In the genomic region with DNA sequence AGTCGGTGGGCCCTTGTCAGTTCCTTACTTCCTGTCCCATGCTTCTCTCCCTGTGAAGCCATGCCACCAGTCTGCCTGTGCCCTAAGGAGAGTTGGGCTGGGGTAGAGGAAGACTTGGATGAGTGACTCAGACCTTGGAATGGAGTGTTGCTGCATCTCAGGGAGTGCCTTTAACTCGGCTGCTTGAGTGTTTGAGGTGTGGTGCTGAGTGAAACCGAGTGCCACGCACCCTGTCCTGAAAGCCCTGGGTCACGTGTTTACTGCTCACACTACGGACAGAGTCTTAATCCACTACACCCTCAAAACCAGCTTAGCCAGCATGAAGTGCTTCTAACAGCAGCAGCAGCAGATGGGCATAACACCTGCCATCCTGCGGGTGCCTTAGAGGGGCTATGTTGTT, we compare ENCODE assay signal across 25 mouse cellular contexts. TPM values are rescaled to one million over a fixed set of nuclear protein-coding genes. Genes with fewer than 3 reads are reported as not detected.
DNase-seq lines count a peak whose midpoint lies in the region; ATAC-seq lines count a peak whose summit lies in the region.
"Had no signal": no experiment of that assay in that cellular context is flagged by ENCODE, and none has a peak within 500 bp of the region (broad histone marks: within the 10 kb centered on the region; RNA-seq: fewer than 3 reads in every experiment).

No protein-coding gene starts in this region.

- no peaks in the 10 kb centered on the region for H3K9me3 ChIP-seq in intestine, embryonic 15.5 days
- no peaks in the 10 kb centered on the region for H3K9me3 ChIP-seq in intestine, embryonic 16.5 days (ENCODE audit: control insufficient read depth, low read length)
- H3K9me3 ChIP-seq in stomach, embryonic 16.5 days (replicated peaks; ENCODE audit: control insufficient read depth, low read length) = no peaks in the 10 kb centered on the region
- H3K9me3 ChIP-seq: embryonic facial prominence, embryonic 13.5 days; G1E; heart, embryonic 10.5 days; hindbrain, embryonic 13.5 days had no signal

- H3K4me3 ChIP-seq in intestine, embryonic 15.5 days (replicated peaks) = no peak overlapping the region
- H3K4me3 ChIP-seq in intestine, embryonic 16.5 days (ENCODE audit: low read length) = no peak overlapping the region
- H3K4me3 ChIP-seq in stomach, embryonic 16.5 days (replicated peaks; ENCODE audit: low read length) = no peak overlapping the region
- H3K4me3 ChIP-seq: embryonic facial prominence, embryonic 13.5 days; heart, embryonic 10.5 days; hindbrain, embryonic 13.5 days had no signal

- no peak overlapping the region for H3K9ac ChIP-seq in intestine, embryonic 15.5 days
- no peak overlapping the region for H3K9ac ChIP-seq in intestine, embryonic 16.5 days (ENCODE audit: low read depth, low read length)
- H3K9ac ChIP-seq in stomach, embryonic 16.5 days (ENCODE audit: low read length) = no peak overlapping the region
- H3K9ac ChIP-seq: embryonic facial prominence, embryonic 13.5 days; hindbrain, embryonic 13.5 days had no signal

- H3K27me3 ChIP-seq in intestine, embryonic 15.5 days (replicated peaks) = no peaks in the 10 kb centered on the region
- no peaks in the 10 kb centered on the region for H3K27me3 ChIP-seq in intestine, embryonic 16.5 days (replicated peaks; ENCODE audit: control insufficient read depth, insufficient read depth, low read length)
- H3K27me3 ChIP-seq in stomach, embryonic 16.5 days (ENCODE audit: control insufficient read depth, insufficient read depth, low read length) = no peaks in the 10 kb centered on the region
- H3K27me3 ChIP-seq: embryonic facial prominence, embryonic 13.5 days; hindbrain, embryonic 13.5 days had no signal

- 0 out of 2 replicates have a peak, but pooled peaks cover 2% of the 10 kb centered on the region for H3K4me1 ChIP-seq in intestine, embryonic 15.5 days (replicated peaks)
- H3K4me1 ChIP-seq in intestine, embryonic 16.5 days (ENCODE audit: control insufficient read depth, insufficient read depth, low read length) = no peaks in the 10 kb centered on the region
- H3K4me1 ChIP-seq in stomach, embryonic 16.5 days (ENCODE audit: control insufficient read depth, insufficient read depth, low read length) = no peaks in the 10 kb centered on the region
- H3K4me1 ChIP-seq: embryonic facial prominence, embryonic 13.5 days; heart, embryonic 10.5 days; hindbrain, embryonic 13.5 days had no signal

- no peak overlapping the region for H3K4me2 ChIP-seq in intestine, embryonic 15.5 days (replicated peaks)
- H3K4me2 ChIP-seq in intestine, embryonic 16.5 days (ENCODE audit: low read depth, low read length) = no peak overlapping the region
- H3K4me2 ChIP-seq in stomach, embryonic 16.5 days (ENCODE audit: low read depth, low read length) = no peak overlapping the region
- H3K4me2 ChIP-seq: embryonic facial prominence, embryonic 13.5 days; hindbrain, embryonic 13.5 days had no signal

- peak; percentile 58; the same call in 1 of the 2 replicates for ATAC-seq in intestine, embryonic 15.5 days
- peak; percentile 44 for ATAC-seq in intestine, embryonic 16.5 days
- no peak for ATAC-seq in stomach, embryonic 16.5 days (ENCODE audit: insufficient read depth, low FRiP score)
- ATAC-seq in megakaryocyte-erythroid progenitor cell, adult 5-6 weeks (replicated peaks; ENCODE audit: low FRiP score, low TSS enrichment, poor library complexity, severe bottlenecking) = no peak
- ATAC-seq: CD4-positive, CD25-positive, alpha-beta regulatory T cell, adult 4 months; forebrain, embryonic 14.5 days; hindbrain, postnatal 0 days had no signal

- WGBS in intestine, embryonic 15.5 days = 75% methylated on average over 7 of the region's 7 CpGs
- WGBS in intestine, embryonic 16.5 days = 70% methylated on average over 7 of the region's 7 CpGs
- WGBS in stomach, embryonic 16.5 days = 71% methylated on average over 7 of the region's 7 CpGs

- no peak overlapping the region for H3K27ac ChIP-seq in intestine, embryonic 15.5 days
- H3K27ac ChIP-seq in intestine, embryonic 16.5 days (ENCODE audit: low read length) = no peak overlapping the region
- peak overlapping the region; percentile 36; the same call in 1 of the 2 replicates for H3K27ac ChIP-seq in stomach, embryonic 16.5 days (ENCODE audit: low read length)
- H3K27ac ChIP-seq: embryonic facial prominence, embryonic 13.5 days; heart, embryonic 10.5 days; hindbrain, embryonic 13.5 days; hindbrain, postnatal 0 days had no signal

- peak; percentile 8 for DNase-seq in lung, postnatal 25 days (ENCODE audit: low spot score)
- DNase-seq in adrenal gland, adult 18-20 months (ENCODE audit: low spot score in 2 of 2) = no peak
- DNase-seq in MN1 (ENCODE audit: low spot score) = no peak
- DNase-seq: adrenal gland, adult 2 months; adrenal gland, postnatal 25 days; cerebellum, adult 18-20 months; cerebellum, adult 9-11 months; cerebellum, postnatal 36 days; gastrocnemius, postnatal 36 days; heart, adult 11 months; heart, postnatal 10 days; heart, postnatal 4 days had no signal

- H3K36me3 ChIP-seq in intestine, embryonic 15.5 days = no peaks in the 10 kb centered on the region
- H3K36me3 ChIP-seq in intestine, embryonic 16.5 days (ENCODE audit: control insufficient read depth, insufficient read depth, low read length) = no peaks in the 10 kb centered on the region
- no peaks in the 10 kb centered on the region for H3K36me3 ChIP-seq in stomach, embryonic 16.5 days (ENCODE audit: control insufficient read depth, insufficient read depth, low read length)
- H3K36me3 ChIP-seq: embryonic facial prominence, embryonic 13.5 days; G1E; heart, embryonic 10.5 days; hindbrain, embryonic 13.5 days had no signal

RNA-seq across cellular contexts. Expression of a gene that starts 30.5 kb away (rescaled TPM):
- polyA plus RNA-seq in intestine, embryonic 15.5 days (2015; fragmentation: Nextera tagmentation; extraction: Ambion mirVana) = not detected in 2 replicates
- polyA plus RNA-seq in intestine, embryonic 16.5 days (2015; fragmentation: Nextera tagmentation; extraction: Ambion mirVana) = not detected in 2 replicates
- polyA plus RNA-seq in stomach, embryonic 16.5 days (2015; fragmentation: Nextera tagmentation; extraction: Ambion mirVana) = not detected in 2 replicates
- total RNA-seq in adrenal gland, adult 18-20 months (2021) = not detected
- not detected in 2 replicates for total RNA-seq in megakaryocyte-erythroid progenitor cell, adult 5-6 weeks (2014; fragmentation: Nextera tagmentation)
- total RNA-seq in megakaryocyte-erythroid progenitor cell, adult 5-6 weeks (2017) = not detected in 2 replicates
- total RNA-seq: adrenal gland, adult 2 months; adrenal gland, postnatal 25 days; G1E; gastrocnemius, adult 8-10 months; gastrocnemius, postnatal 36 days; heart, postnatal 10 days; heart, postnatal 4 days; hindbrain, postnatal 0 days had no signal
- polyA plus RNA-seq: adrenal gland, adult 2 months; CD4-positive, CD25-positive, alpha-beta regulatory T cell, adult 4 months; embryonic facial prominence, embryonic 13.5 days; forebrain, embryonic 14.5 days; G1E; heart, embryonic 10.5 days; heart, embryonic 14.5 days; hindbrain, embryonic 13.5 days; hindbrain, postnatal 0 days had no signal

RNA-seq across cellular contexts. Expression of a gene that starts 57.7 kb away (rescaled TPM):
- polyA plus RNA-seq in intestine, embryonic 15.5 days (2015; fragmentation: Nextera tagmentation; extraction: Ambion mirVana) = 13.7 and 16.3 TPM in 2 replicates
- 11.7 and 12.0 TPM in 2 replicates for polyA plus RNA-seq in intestine, embryonic 16.5 days (2015; fragmentation: Nextera tagmentation; extraction: Ambion mirVana)
- 18.2 and 18.6 TPM in 2 replicates for polyA plus RNA-seq in stomach, embryonic 16.5 days (2015; fragmentation: Nextera tagmentation; extraction: Ambion mirVana)
- 10 to 100 TPM; 24.7 to 46.0 TPM for total RNA-seq in adrenal gland, adult 18-20 months (2021)
- total RNA-seq in megakaryocyte-erythroid progenitor cell, adult 5-6 weeks (2014; fragmentation: Nextera tagmentation) = 45.5 and 50.6 TPM in 2 replicates
- total RNA-seq in megakaryocyte-erythroid progenitor cell, adult 5-6 weeks (2017) = 50.5 and 51.0 TPM in 2 replicates

Comparison
In these comparisons a context has a peak if more than half of its experiments do, and no peak if none do; other contexts are left out.
1. ATAC-seq: peak in intestine, embryonic 15.5 days (single experiment) and intestine, embryonic 16.5 days (single experiment); none in stomach, embryonic 16.5 days (single experiment) and megakaryocyte-erythroid progenitor cell, adult 5-6 weeks (single experiment).